Mouse (Mus musculus) small intestine, adult 2 months (tissue): Measurements from ENCODE around the gene Tob2. TPM values are rescaled to one million over a fixed set of nuclear protein-coding genes. Genes with fewer than 3 reads are reported as not detected.

Experiments used
- H3K27ac ChIP-seq: fragments of 200-500 bp; 2 replicates; pipeline ENCODE4 v1.5.1; 2012; ENCODE audit warnings: low read depth, low read length, control low read depth, inconsistent platforms; ENCODE audit not compliant: insufficient read depth
- H3K27me3 ChIP-seq: fragments of 200-500 bp; 2 replicates; pipeline ENCODE4 v1.6.1; 2012; ENCODE audit warnings: mild to moderate bottlenecking, moderate library complexity, low read length, inconsistent platforms; ENCODE audit not compliant: control insufficient read depth, insufficient read depth
- H3K36me3 ChIP-seq: fragments of 200-500 bp; 2 replicates; pipeline ENCODE4 v1.6.1; 2012; ENCODE audit warnings: mild to moderate bottlenecking, low read length, control low read depth, inconsistent platforms; ENCODE audit not compliant: control insufficient read depth, insufficient read depth
- H3K4me1 ChIP-seq: fragments of 200-500 bp; 2 replicates; pipeline ENCODE4 v1.6.1; 2012; ENCODE audit warnings: low read length, inconsistent platforms, mixed read lengths; ENCODE audit not compliant: control insufficient read depth, insufficient read depth, insufficient read length
- H3K4me3 ChIP-seq: fragments of 200-500 bp; 2 replicates; pipeline ENCODE4 v1.5.1; 2012; ENCODE audit warnings: low read depth, mild to moderate bottlenecking, control low read depth, inconsistent platforms, low read length, moderate library complexity
- CTCF ChIP-seq: fragments of 200-500 bp; IDR thresholded peaks from 2 replicates; pipeline ENCODE4 v1.5.1; 2012; ENCODE audit warnings: low read depth, mild to moderate bottlenecking, control low read depth, inconsistent platforms, low read length, moderate library complexity, mixed read lengths; ENCODE audit not compliant: insufficient replicate concordance, insufficient read length; ENCODE audit errors: extremely low read depth
- POLR2A ChIP-seq: fragments of 200-500 bp; IDR thresholded peaks from 2 replicates; pipeline ENCODE4 v1.6.1; 2012; ENCODE audit warnings: low read depth, mild to moderate bottlenecking, control low read depth, inconsistent platforms, low read length, moderate library complexity
- WGBS: fragments of 180-500 bp; shearing (Covaris S2); methylation state at CpG from one replicate; pipeline ENCODE4 v1.1.7; 2018; 5-methylcytosine and 5-hydroxymethylcytosine counted together
- polyA plus RNA-seq: library from polyadenylated mRNA; depleted of rRNA; stranded (reverse); fragments of >200 nt; gene quantifications from 2 replicates; pipeline ENCODE4 v1.2.3, GENCODE M21; 2012

Tob2 gene
- polyA plus RNA-seq, 1 experiment: 33.2 TPM

GRCm38 (mm10) chr15:81813986-81814705 lies 44.5 kb downstream of the Tob2 start:
- H3K4me1 ChIP-seq: peaks cover 6% of the 10 kb centered on the region
- 87% methylated on average over 5 of the region's 5 CpGs for WGBS
- no peak overlapping the region for H3K4me3 ChIP-seq
- H3K27ac ChIP-seq: no peak overlapping the region
- no peaks in the 10 kb centered on the region for H3K27me3 ChIP-seq
- H3K36me3 ChIP-seq: peaks cover 32% of the 10 kb centered on the region
- TF ChIP-seq POLR2A (no peak), CTCF (no peak)

GRCm38 (mm10) chr15:81812696-81813631 lies 45.6 kb downstream of the Tob2 start:
- no peak overlapping the region for H3K4me3 ChIP-seq
- 46% methylated on average over 7 of the region's 7 CpGs for WGBS
- no peak overlapping the region for H3K27ac ChIP-seq
- H3K4me1 ChIP-seq: peaks cover 6% of the 10 kb centered on the region
- TF ChIP-seq POLR2A: no peak
- TF ChIP-seq CTCF: no peak
- peaks cover 28% of the 10 kb centered on the region for H3K36me3 ChIP-seq
- H3K27me3 ChIP-seq: no peaks in the 10 kb centered on the region

GRCm38 (mm10) chr15:81812287-81812686 lies 46.3 kb downstream of the Tob2 start:
- Histone ChIP-seq H3K4me3 (peak overlapping the region; percentile 67), H3K27me3 (no peaks in the 10 kb centered on the region), H3K36me3 (peaks cover 23% of the 10 kb centered on the region), H3K27ac (0 out of 2 replicates have a peak overlapping the region, but pooled peaks have one; percentile 25), H3K4me1 (peaks cover 6% of the 10 kb centered on the region)
- TF ChIP-seq POLR2A: no peak
- TF ChIP-seq CTCF: no peak
- WGBS: 29% methylated on average over 3 of the region's 3 CpGs

GRCm38 (mm10) chr15:81811599-81811996 lies 47.0 kb downstream of the Tob2 start:
- TF ChIP-seq CTCF (no peak), POLR2A (0 out of 2 replicates have a peak, but pooled peaks have one; percentile 14)
- no peaks in the 10 kb centered on the region for H3K27me3 ChIP-seq
- under 1% methylated on average over 26 of the region's 26 CpGs for WGBS
- peaks cover 6% of the 10 kb centered on the region for H3K4me1 ChIP-seq
- peaks cover 16% of the 10 kb centered on the region for H3K36me3 ChIP-seq
- peak overlapping the region; percentile 84 for H3K27ac ChIP-seq
- H3K4me3 ChIP-seq: peak overlapping the region; percentile 67

- TF ChIP-seq CTCF (no peak), POLR2A (peak; percentile 69)
- H3K4me3 ChIP-seq: peak overlapping the region; percentile 69
- H3K27ac ChIP-seq: peak overlapping the region; percentile 99
- no peaks in the 10 kb centered on the region for H3K27me3 ChIP-seq
- WGBS: under 1% methylated on average over 88 of the region's 89 CpGs
- peaks cover 12% of the 10 kb centered on the region for H3K36me3 ChIP-seq
- peaks cover 8% of the 10 kb centered on the region for H3K4me1 ChIP-seq
Observed at GRCm38 (mm10) chr15:81810671-81811598, 47.7 kb downstream of the Tob2 start.

GRCm38 (mm10) chr15:81810150-81810549 lies 48.4 kb downstream of the Tob2 start:
- Histone ChIP-seq H3K36me3 (peaks cover 5% of the 10 kb centered on the region), H3K27me3 (no peaks in the 10 kb centered on the region), H3K4me1 (peaks cover 8% of the 10 kb centered on the region), H3K4me3 (peak overlapping the region; percentile 69), H3K27ac (peak overlapping the region; percentile 99)
- under 1% methylated on average over 10 of the region's 10 CpGs for WGBS
- TF ChIP-seq POLR2A (peak; percentile 40; the same call in 1 of the 2 replicates), CTCF (no peak)
